Mouse (Mus musculus) skeletal muscle tissue, adult 2 months (tissue): ENCODE data around the gene H2afy.

Source experiments
- DNase-seq: peaks from one replicate; pipeline ENCODE4 v3.0.0-alpha.2; 2012; ENCODE audit warnings: low read depth, low spot score

H2afy gene

DNA sequence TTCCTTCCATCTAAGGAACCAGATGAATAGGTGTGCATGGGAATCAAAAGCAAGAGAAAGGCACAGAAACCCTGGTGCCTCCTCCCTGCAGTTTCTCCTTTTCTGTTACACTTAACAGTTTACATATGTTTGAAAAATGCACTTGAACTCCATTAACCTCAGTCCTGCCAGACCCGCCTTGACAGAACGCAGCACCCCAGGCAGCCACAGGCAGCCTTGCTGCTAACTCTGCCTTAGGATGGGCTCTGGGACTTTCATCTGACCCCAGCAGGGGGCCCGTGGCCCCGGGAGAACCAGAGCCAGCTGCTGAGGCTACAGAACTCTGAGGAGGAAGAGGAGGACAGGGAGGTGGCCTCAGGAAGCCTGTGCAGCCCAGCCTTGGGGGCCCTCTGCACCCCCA lies 23.7 kb downstream of the H2afy start:
- DNase-seq, result no peak

DNA sequence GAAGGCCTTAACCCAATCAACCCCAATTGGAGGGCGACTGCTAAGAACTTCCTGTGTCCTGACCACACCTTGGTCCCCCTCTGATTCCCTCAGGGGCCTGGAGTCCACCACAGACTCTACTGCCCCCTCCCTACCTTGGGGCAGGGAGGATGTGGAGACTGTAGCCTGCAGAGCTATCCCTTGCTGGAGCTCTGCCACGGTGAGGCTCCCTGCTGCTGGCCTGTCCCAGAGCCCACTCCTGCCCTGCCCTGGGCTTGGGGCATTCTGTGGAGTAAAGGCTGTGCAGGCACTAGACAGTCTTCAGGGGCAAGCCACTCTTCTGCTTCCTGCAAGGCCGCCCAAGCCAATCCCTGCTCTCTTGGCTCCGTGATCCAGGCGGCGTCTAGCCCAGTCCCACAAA lies 24.6 kb downstream of the H2afy start:
- DNase-seq, result no peak

GRCm38 (mm10) chr13:56110694-56111531 lies 25.2 kb downstream of the H2afy start:
- no peak for DNase-seq

- DNase-seq, result no peak
Measured at GRCm38 (mm10) chr13:56109703-56110102, 26.5 kb downstream of the H2afy start.

GRCm38 (mm10) chr13:56108849-56109519 lies 27.2 kb downstream of the H2afy start:
- DNase-seq, result no peak

DNA sequence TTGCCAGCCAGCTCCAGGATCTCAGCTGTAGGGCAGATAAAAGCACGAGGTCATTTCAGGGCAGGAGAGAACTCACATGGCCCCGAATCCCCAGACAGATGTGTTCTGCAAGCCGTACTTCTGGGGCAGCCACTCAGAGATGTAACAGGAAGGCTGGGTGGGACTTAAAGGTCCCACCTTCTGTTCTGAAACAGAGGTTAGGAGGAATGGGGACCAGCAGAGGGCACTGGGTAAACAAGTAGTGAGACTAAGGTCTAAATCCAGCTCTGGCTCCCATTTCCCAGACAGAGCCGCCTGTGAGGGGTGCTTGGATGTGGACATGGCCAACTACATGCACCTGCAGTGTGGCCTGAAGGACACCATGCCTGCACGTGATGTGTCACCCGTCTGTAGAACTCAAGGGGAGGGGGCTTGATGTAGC lies 31.2 kb downstream of the H2afy start:
- DNase-seq, result no peak

DNA sequence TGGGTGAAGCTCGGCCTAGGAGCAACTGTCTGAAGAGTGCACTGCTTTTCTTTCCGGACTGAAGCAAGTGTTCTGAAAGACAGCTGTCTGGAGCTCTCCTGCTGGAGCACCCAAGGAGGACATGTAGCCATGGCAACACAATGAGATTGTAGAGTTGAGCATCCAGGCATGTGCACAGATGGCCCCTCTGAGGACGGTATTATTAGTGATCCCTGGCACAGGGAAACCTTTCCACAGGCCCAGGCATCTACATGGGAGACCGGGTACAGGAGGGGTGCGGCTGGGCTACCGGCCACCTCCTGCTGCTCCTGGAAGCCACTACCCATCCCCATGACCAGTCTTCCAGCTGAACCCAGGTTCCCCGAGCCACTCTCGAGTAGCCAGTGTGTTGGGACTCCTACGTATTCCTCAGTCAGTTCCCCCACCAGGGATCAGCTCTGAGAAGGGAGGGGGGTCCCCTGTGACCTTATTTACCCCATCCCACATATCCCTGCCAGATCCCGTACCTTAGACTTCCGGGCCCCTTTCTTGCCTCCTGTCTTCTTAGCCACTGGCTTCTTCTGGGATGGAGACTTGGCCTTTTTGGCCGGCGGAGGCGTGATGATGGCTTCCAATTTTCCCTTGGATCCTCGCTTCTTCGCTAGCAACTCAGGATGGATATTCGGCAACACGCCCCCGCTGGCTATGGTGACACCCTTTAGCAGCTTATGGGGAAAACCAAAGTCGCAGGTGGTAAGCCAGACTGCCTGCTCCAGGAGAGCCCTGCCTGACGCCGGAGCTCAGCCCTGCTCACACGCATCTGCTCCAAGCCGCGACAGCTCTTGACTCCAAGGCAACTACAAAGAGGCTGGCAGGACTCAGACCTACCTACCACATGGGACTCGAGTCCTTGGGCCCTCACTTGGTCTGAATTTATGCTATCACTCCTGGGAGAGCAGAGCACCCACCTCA lies 32.1 kb downstream of the H2afy start:
- DNase-seq, result no peak

DNA sequence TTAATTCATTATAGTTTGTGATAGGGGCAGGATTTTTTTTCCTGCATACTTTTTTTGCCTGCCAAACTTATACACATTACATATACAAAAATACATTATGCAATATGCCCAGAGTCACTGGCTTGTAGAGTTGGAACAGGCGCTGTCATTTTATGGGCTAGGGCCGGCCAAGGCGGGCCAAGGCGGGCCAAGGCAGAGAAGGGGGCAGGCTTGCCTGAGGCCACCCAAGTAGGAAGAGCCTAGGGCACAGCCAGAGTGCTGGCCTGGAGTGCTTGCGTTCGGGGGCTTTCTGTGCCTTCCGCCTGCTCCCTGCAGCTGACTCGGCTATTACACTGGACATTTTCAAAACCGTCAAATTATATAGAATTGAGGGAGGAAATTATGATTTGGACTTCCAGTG lies 34.0 kb downstream of the H2afy start:
- no peak for DNase-seq

- DNase-seq, result no peak
Measured at GRCm38 (mm10) chr13:56095601-56096195, 40.5 kb downstream of the H2afy start.

GRCm38 (mm10) chr13:56094544-56094943 lies 41.6 kb downstream of the H2afy start:
- no peak for DNase-seq

DNA sequence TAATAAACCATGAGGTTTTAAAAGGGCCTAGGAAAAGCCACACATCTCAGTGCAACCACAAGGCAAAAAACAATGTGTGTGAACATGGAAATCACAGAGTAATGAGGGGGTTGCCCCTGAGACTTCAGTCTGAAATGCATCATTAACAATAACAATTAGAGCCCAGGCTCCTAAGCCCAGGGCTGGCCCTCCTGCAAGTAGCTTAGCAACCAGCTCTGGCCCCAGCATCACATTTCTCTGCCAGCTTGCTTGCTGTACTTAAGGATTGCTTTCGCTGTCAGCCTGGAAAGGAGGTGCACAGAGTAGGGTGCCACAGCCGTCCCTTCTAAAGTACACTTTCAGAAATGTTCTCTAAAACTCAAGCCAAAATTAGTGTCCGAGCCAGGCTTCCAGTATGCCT lies 42.5 kb downstream of the H2afy start:
- no peak for DNase-seq

DNA sequence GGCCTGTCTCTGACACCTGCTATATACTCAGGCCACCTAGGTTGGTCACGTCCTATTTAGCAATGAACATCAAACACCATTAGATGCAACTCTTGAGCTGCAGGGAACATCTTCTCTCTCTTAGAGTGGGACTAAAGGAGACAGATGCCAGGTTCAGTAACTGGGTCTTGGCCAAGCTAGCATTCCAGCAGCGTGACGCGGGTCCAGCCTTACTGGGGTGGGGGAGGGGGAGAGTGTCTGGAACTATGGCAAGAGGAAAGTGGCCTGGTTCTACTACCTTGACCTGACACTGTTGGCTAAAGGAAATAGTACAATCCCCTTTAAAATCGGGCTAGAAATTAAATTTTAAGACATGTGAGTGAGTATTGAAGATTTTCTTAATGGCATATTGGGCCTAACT lies 43.6 kb downstream of the H2afy start:
- no peak for DNase-seq

- no peak for DNase-seq
Measured at GRCm38 (mm10) chr13:56090597-56090996, 45.6 kb downstream of the H2afy start.

DNA sequence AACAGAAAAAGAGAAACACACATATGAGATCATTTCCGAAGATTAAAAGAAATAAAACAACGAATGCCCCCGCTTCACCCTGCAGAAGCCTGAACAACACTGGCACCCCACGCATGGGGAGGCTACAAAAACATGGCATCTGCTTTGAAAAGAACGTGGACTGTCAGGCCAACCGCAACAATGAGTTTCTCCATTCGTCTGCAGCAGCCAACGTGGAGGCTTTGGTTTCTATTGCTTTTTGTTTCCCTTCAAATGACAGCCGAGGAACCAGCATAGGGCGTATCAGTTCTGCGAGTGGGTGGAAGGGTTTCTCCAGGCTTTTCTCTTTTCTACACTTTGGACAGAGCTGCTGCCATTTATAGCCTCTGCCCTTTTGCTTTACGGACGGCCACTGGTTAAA lies 47.6 kb downstream of the H2afy start:
- DNase-seq, result no peak

DNA sequence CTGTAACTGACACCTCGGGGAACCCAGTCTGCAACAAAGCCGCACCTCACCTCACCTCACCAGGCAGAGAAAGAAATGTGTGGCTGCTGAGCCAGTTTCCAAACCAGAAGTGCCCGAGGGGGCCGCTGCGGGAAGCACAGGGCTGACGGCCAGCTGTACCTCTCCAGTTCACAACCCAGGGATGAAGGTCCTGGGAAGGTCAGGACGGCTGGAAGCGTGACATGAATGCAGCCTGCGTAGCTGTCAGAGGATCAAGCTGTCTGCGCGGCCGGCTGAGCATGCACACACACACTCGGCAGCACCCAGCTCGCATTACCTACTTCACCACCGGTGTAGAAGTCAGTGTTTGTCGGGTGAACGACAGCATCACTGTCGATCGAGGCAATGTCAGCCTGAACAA lies 48.2 kb downstream of the H2afy start:
- peak; percentile 37 for DNase-seq

GRCm38 (mm10) chr13:56084146-56084905 lies 51.8 kb downstream of the H2afy start:
- DNase-seq, result no peak

DNA sequence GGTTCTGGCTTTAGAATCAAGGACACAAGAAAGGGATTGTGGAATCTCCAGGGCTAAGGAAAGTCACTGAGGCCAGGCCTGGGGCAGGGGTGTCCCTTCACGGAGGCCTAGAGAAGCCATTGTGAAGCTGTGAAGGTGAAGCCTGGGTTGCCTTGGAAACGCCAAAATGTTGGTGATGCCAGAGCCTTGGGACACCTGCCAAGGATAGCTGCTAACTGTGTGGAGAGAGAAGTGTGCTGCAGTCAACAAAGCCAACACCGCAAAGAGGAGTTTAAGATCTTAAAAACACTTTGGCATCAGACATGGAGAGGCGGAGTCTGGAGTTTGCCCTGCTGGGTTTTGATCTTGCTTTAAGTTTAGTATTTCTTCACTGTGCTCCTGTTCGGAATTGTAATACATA lies 54.5 kb downstream of the H2afy start:
- no peak for DNase-seq

- DNase-seq, result no peak
Measured at GRCm38 (mm10) chr13:56079616-56080015, 56.5 kb downstream of the H2afy start.

- DNase-seq, result no peak
Measured at GRCm38 (mm10) chr13:56078724-56079262, 57.4 kb downstream of the H2afy start.

GRCm38 (mm10) chr13:56075930-56076329 lies 60.2 kb downstream of the H2afy start:
- DNase-seq, result peak; percentile 83

DNA sequence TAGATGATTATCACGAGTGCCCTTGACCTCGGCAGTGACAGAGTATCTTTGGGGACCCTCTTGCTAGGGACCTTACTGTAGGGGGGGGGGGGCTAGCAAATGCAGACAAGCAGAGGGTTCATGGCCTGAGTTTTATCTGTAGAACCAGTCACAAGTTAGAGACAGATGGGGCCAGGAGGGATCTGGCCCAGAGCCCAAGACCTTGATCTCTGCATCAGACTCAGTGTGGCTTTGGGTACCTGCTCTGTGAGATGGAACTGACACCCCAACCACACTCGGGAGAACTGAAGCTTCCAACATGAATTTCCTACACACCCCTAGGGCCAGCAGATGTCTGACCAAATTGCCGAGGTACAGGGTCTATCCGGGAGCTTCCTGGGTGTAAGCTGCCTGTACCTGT lies 63.0 kb downstream of the H2afy start:
- no peak for DNase-seq
